Mouse (Mus musculus) bone marrow macrophage, adult 2 months (primary cell): ENCODE results near the gene Nadk.

Source experiments
- CTCF ChIP-seq: IDR thresholded peaks from 2 replicates; pipeline ENCODE4 v1.5.1; 2012; ENCODE audit warnings: low read depth, mild to moderate bottlenecking, low read length, moderate library complexity
- POLR2A ChIP-seq: IDR thresholded peaks from 2 replicates; pipeline ENCODE4 v1.6.1; 2012; ENCODE audit warnings: mild to moderate bottlenecking, low read depth, low read length, borderline replicate concordance

DNA sequence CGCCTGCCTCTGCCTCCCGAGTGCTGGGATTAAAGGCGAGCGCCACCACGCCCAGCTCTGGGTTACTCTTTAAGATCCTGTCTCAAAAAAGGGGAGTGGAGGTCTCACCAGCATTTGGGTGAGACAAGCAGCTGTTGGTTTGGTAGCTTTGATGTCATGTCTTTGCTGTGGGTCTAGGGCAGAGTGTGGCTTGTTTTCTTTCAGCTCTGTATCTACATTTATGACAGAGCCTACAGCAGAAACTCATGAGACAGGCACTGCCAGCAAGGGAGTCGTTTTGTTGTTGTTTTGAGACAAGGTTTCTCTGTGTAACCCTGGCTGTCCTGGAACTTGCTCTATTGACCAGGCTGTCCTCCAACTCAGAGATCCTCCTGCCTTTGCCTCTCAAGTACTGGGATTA is 41.6 kb downstream of the Nadk start:
- TF ChIP-seq POLR2A, result no peak
- no peak for TF ChIP-seq CTCF
